In the genomic region with DNA sequence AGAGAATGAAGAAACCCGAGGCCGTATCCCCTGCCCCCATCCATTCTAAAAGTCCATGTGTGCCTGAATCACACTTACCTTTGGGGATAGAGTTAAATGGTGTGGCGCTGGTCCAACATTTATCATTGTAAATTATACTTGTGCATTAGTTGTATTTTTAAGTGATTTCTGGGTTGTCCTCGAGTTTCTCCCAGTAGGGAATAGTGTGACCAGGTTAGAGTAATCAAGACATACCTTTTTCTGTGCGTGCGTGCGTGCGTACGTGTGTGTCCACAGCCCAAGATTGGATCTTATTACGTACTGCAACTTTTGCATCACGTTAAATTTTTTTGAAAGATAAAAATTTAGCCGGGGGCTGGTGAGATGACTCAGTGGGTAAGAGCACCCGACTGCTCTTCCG, we compare ENCODE assay signal across 8 mouse cellular contexts. TPM values are rescaled to one million over a fixed set of nuclear protein-coding genes. Genes with fewer than 3 reads are reported as not detected.
DNase-seq lines count a peak whose midpoint lies in the region; ATAC-seq and TF ChIP-seq lines count a peak whose summit lies in the region.

No protein-coding gene starts in this region.

- no peaks in the 10 kb centered on the region for H3K9me3 ChIP-seq in limb, embryonic 12.5 days
- H3K9me3 ChIP-seq in stomach, embryonic 15.5 days: no peaks in the 10 kb centered on the region

- peak overlapping the region; percentile 66 for H3K4me2 ChIP-seq in limb, embryonic 12.5 days
- H3K4me2 ChIP-seq in stomach, embryonic 15.5 days: peak overlapping the region; percentile 85

- no peak for ATAC-seq in limb, embryonic 12.5 days (ENCODE audit: insufficient number of reproducible peaks, insufficient read depth, low FRiP score, low TSS enrichment, low read depth)
- ATAC-seq in stomach, embryonic 15.5 days (ENCODE audit: insufficient read depth, low FRiP score, low read depth): no peak

- no peak for TF ChIP-seq CTCF in cerebellum, adult 2 months (IDR thresholded peaks at IDR 0.05; ENCODE audit: borderline replicate concordance, insufficient read depth, low read depth, low read length)
- no peak for TF ChIP-seq CTCF in testis, adult 2 months (IDR thresholded peaks at IDR 0.05; ENCODE audit: control insufficient read depth, insufficient read depth, insufficient replicate concordance, low read depth, low read length)

- peak overlapping the region; percentile 60 for H3K4me3 ChIP-seq in cerebellum, adult 2 months (replicated peaks; ENCODE audit: insufficient read depth, low read depth, low read length)
- H3K4me3 ChIP-seq in testis, adult 2 months (ENCODE audit: control insufficient read depth, low read depth, low read length): peak overlapping the region; percentile 88
- peak overlapping the region; percentile 96 for H3K4me3 ChIP-seq in limb, embryonic 12.5 days (replicated peaks)
- peak overlapping the region; percentile 97 for H3K4me3 ChIP-seq in stomach, embryonic 15.5 days (replicated peaks)

- peak overlapping the region; percentile 67; the same call in 1 of the 2 replicates for H3K27ac ChIP-seq in cerebellum, adult 2 months (ENCODE audit: insufficient read depth, low read length)
- peak overlapping the region; percentile 99 for H3K27ac ChIP-seq in testis, adult 2 months (ENCODE audit: control insufficient read depth, insufficient read depth, low read depth, low read length)
- H3K27ac ChIP-seq in limb, embryonic 12.5 days: peak overlapping the region; percentile 96
- peak overlapping the region; percentile 100 for H3K27ac ChIP-seq in stomach, embryonic 15.5 days

- DNase-seq in cerebellum, adult 2 months: no peak
- no peak for DNase-seq in cerebellum, adult 11 months
- no peak for DNase-seq in testis, postnatal 14 days (ENCODE audit: low spot score)
- DNase-seq in spleen, postnatal 14 days (ENCODE audit: low spot score in 2 of 2): no peak
- no peak for DNase-seq in left cerebral cortex, postnatal 25 days (ENCODE audit: low spot score in 2 of 2)

- H3K9ac ChIP-seq in limb, embryonic 12.5 days (replicated peaks): peak overlapping the region; percentile 58
- H3K9ac ChIP-seq in stomach, embryonic 15.5 days: peak overlapping the region; percentile 39

- 43% methylated on average over 14 of the region's 14 CpGs for WGBS in cerebellum, adult 2 months
- 48% methylated on average over 14 of the region's 14 CpGs for WGBS in limb, embryonic 12.5 days
- WGBS in stomach, embryonic 15.5 days: 42% methylated on average over 14 of the region's 14 CpGs

- TF ChIP-seq POLR2A in cerebellum, adult 2 months (IDR thresholded peaks at IDR 0.05; ENCODE audit: borderline replicate concordance, insufficient read depth, low read length): no peak
- TF ChIP-seq POLR2A in testis, adult 2 months (IDR thresholded peaks at IDR 0.05; ENCODE audit: control insufficient read depth, low read depth, low read length): no peak

- H3K36me3 ChIP-seq in testis, adult 2 months (ENCODE audit: control insufficient read depth, insufficient read depth, low read length): peaks cover 3% of the 10 kb centered on the region
- peaks cover 24% of the 10 kb centered on the region for H3K36me3 ChIP-seq in limb, embryonic 12.5 days
- peaks cover under 1% of the 10 kb centered on the region; the same call in 1 of the 2 replicates for H3K36me3 ChIP-seq in stomach, embryonic 15.5 days

- H3K4me1 ChIP-seq in cerebellum, adult 2 months (ENCODE audit: control insufficient read depth, insufficient read depth, low read length): peaks cover 2% of the 10 kb centered on the region
- H3K4me1 ChIP-seq in testis, adult 2 months (ENCODE audit: control insufficient read depth, insufficient read depth, low read length): peaks cover 2% of the 10 kb centered on the region; the same call in 1 of the 2 replicates
- peaks cover 21% of the 10 kb centered on the region for H3K4me1 ChIP-seq in limb, embryonic 12.5 days (replicated peaks)
- H3K4me1 ChIP-seq in stomach, embryonic 15.5 days: peaks cover 22% of the 10 kb centered on the region

- intact Hi-C loops in left cerebral cortex, postnatal 25 days (cut with DNase I): no loop called here

- H3K27me3 ChIP-seq in cerebellum, adult 2 months (ENCODE audit: control insufficient read depth, insufficient read depth, low read length): no peaks in the 10 kb centered on the region
- H3K27me3 ChIP-seq in testis, adult 2 months (ENCODE audit: control insufficient read depth, insufficient read depth, low read length): no peaks in the 10 kb centered on the region
- H3K27me3 ChIP-seq in limb, embryonic 12.5 days: no peaks in the 10 kb centered on the region
- H3K27me3 ChIP-seq in stomach, embryonic 15.5 days (replicated peaks): no peaks in the 10 kb centered on the region

RNA-seq across cellular contexts. Expression of a gene that starts 0.8 kb away (rescaled TPM):
- 31.2 and 35.3 TPM in 2 replicates for polyA plus RNA-seq in cerebellum, adult 2 months (2012; rRNA removed)
- polyA plus RNA-seq in testis, adult 2 months (2012; rRNA removed): 19.1 and 20.7 TPM in 2 replicates
- 45.0 and 48.8 TPM in 2 replicates for polyA plus RNA-seq in limb, embryonic 12.5 days (2016; fragmentation: Nextera tagmentation; extraction: Ambion mirVana)
- polyA plus RNA-seq in stomach, embryonic 15.5 days (2015; fragmentation: Nextera tagmentation; extraction: Ambion mirVana): 45.7 and 51.4 TPM in 2 replicates
- total RNA-seq in left cerebral cortex, postnatal 25 days (2021): 10 to 100 TPM; 23.8 to 26.4 TPM

RNA-seq across cellular contexts. Expression of a gene that starts 1.1 kb away (rescaled TPM):
- 70.9 and 73.7 TPM in 2 replicates for polyA plus RNA-seq in cerebellum, adult 2 months (2012; rRNA removed)
- polyA plus RNA-seq in testis, adult 2 months (2012; rRNA removed): 46.1 and 51.5 TPM in 2 replicates
- 577 and 606 TPM in 2 replicates for polyA plus RNA-seq in limb, embryonic 12.5 days (2016; fragmentation: Nextera tagmentation; extraction: Ambion mirVana)
- polyA plus RNA-seq in stomach, embryonic 15.5 days (2015; fragmentation: Nextera tagmentation; extraction: Ambion mirVana): 330 and 336 TPM in 2 replicates
- 100 to 1,000 TPM; 121 to 127 TPM for total RNA-seq in left cerebral cortex, postnatal 25 days (2021)

RNA-seq across cellular contexts. Expression of a gene that starts 41.6 kb away (rescaled TPM):
- polyA plus RNA-seq in cerebellum, adult 2 months (2012; rRNA removed): 10.6 and 12.9 TPM in 2 replicates
- 4.6 and 5.6 TPM in 2 replicates for polyA plus RNA-seq in testis, adult 2 months (2012; rRNA removed)
- 12.0 and 13.0 TPM in 2 replicates for polyA plus RNA-seq in limb, embryonic 12.5 days (2016; fragmentation: Nextera tagmentation; extraction: Ambion mirVana)
- polyA plus RNA-seq in stomach, embryonic 15.5 days (2015; fragmentation: Nextera tagmentation; extraction: Ambion mirVana): 17.2 and 18.1 TPM in 2 replicates
- total RNA-seq in left cerebral cortex, postnatal 25 days (2021): 1 to 10 TPM; 5.8 to 5.9 TPM

RNA-seq across cellular contexts. Expression of a gene that starts 48.9 kb away (rescaled TPM):
- 1.00 and 1.4 TPM in 2 replicates for polyA plus RNA-seq in cerebellum, adult 2 months (2012; rRNA removed)
- 0.36 and 0.40 TPM in 2 replicates for polyA plus RNA-seq in testis, adult 2 months (2012; rRNA removed)
- 1.2 and 1.9 TPM in 2 replicates for polyA plus RNA-seq in limb, embryonic 12.5 days (2016; fragmentation: Nextera tagmentation; extraction: Ambion mirVana)
- 2.0 and 2.1 TPM in 2 replicates for polyA plus RNA-seq in stomach, embryonic 15.5 days (2015; fragmentation: Nextera tagmentation; extraction: Ambion mirVana)
- 1 to 10 TPM; 1.4 to 1.6 TPM for total RNA-seq in left cerebral cortex, postnatal 25 days (2021)
